Mouse (Mus musculus) lung, embryonic 14.5 days (tissue): Measurements from ENCODE around the gene Sppl2a. TPM values are rescaled to one million over a fixed set of nuclear protein-coding genes. Genes with fewer than 3 reads are reported as not detected.

Source experiments
- ATAC-seq: fragments of 200-750 bp; cut with Nextera tagmentation; 2 replicates; pipeline ENCODE4 v1.8.0; 2017; ENCODE audit warnings: mild to moderate bottlenecking, moderate TSS enrichment, moderate library complexity; ENCODE audit not compliant: insufficient read depth
- DNase-seq: peaks from one replicate; pipeline ENCODE4 v3.0.0-alpha.2; 2015
- H3K27ac ChIP-seq: fragments of 300-500 bp; sonication (generic); 2 replicates; pipeline ENCODE4 v1.5.1; 2014; ENCODE audit warnings: low read depth, mild to moderate bottlenecking, moderate library complexity
- H3K27me3 ChIP-seq: fragments of 300-500 bp; sonication (generic); 2 replicates; pipeline ENCODE4 v1.6.1; 2014; ENCODE audit warnings: low read length, control low read depth; ENCODE audit not compliant: insufficient read depth
- H3K36me3 ChIP-seq: fragments of 300-500 bp; sonication (generic); 2 replicates; pipeline ENCODE4 v1.6.1; 2014; ENCODE audit warnings: control low read depth; ENCODE audit not compliant: insufficient read depth
- H3K4me1 ChIP-seq: fragments of 300-500 bp; sonication (generic); 2 replicates; pipeline ENCODE4 v1.6.1; 2014; ENCODE audit warnings: antibody characterized with exemption, control low read depth; ENCODE audit not compliant: insufficient read depth
- H3K4me2 ChIP-seq: fragments of 300-500 bp; sonication (generic); 2 replicates; pipeline ENCODE4 v1.6.1; 2014; ENCODE audit warnings: mild to moderate bottlenecking
- H3K4me3 ChIP-seq: fragments of 300-500 bp; sonication (generic); 2 replicates; pipeline ENCODE4 v1.5.1; 2014; ENCODE audit warnings: low read depth, low read length
- H3K9ac ChIP-seq: fragments of 300-500 bp; sonication (generic); 2 replicates; pipeline ENCODE4 v1.6.1; 2014
- H3K9me3 ChIP-seq: fragments of 300-500 bp; sonication (generic); 2 replicates; pipeline ENCODE4 v1.6.1; 2016; ENCODE audit warnings: low read depth, low read length, control low read depth
- CTCF ChIP-seq: IDR thresholded peaks from 2 replicates; pipeline ENCODE4 v1.5.1; 2016; ENCODE audit warnings: antibody characterized with exemption, low read depth
- WGBS: fragments of 180-500 bp; shearing (Covaris S2); extraction: QIAGEN DNeasy Blood & Tissue Kit; methylation state at CpG from one replicate; pipeline ENCODE4 v1.1.7; 2014; 5-methylcytosine and 5-hydroxymethylcytosine counted together
- polyA plus RNA-seq: library from polyadenylated mRNA; unstranded; fragments of >200 nt; fragmentation: Nextera tagmentation; extraction: Ambion mirVana; gene quantifications from 2 replicates; pipeline ENCODE4 v1.2.1, GENCODE M21; 2014

Gene Sppl2a
- polyA plus RNA-seq, 1 experiment from 2014 or later: 42.7 TPM

GRCm38 (mm10) chr2:126875871-126876796 is 56.9 kb downstream of the Sppl2a start, which contains the start of gene Trpm7:
Gene Trpm7 (minus strand): TSS chr2:126876230.
- no peaks in the 10 kb centered on the region for H3K36me3 ChIP-seq
- ATAC-seq: peak; percentile 98
- TF ChIP-seq CTCF: no peak
- under 1% methylated on average over 81 of the region's 81 CpGs for WGBS
- no peaks in the 10 kb centered on the region for H3K9me3 ChIP-seq
- H3K4me2 ChIP-seq: peak within 1 kb of the TSS; percentile 80
- H3K27me3 ChIP-seq: no peaks in the 10 kb centered on the region
- DNase-seq: peak; percentile 98
- H3K9ac ChIP-seq: peak within 1 kb of the TSS; percentile 92
- H3K27ac ChIP-seq: peak within 1 kb of the TSS; percentile 99
- H3K4me1 ChIP-seq: no peaks in the 10 kb centered on the region
- H3K4me3 ChIP-seq: peak within 1 kb of the TSS; percentile 89

DNA sequence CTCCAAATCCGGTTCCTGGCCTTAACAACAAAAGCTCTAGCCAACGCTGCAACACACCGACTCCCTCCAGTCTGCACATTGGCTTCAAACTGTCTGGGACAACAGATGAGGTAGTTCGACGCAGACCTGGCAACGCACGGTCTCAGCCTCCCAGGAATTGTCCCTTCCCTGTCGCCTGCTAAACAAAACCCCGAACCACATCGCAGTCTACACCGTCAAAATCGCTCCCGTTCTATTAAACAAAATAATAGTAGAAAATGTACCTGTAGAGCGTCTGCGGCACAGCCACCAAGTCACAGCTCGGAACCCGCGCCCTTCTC is 57.6 kb downstream of the Sppl2a start:
- H3K27me3 ChIP-seq: no peaks in the 10 kb centered on the region
- no peaks in the 10 kb centered on the region for H3K9me3 ChIP-seq
- DNase-seq: peak; percentile 64
- 0% methylated on average over 18 of the region's 18 CpGs for WGBS
- H3K4me1 ChIP-seq: no peaks in the 10 kb centered on the region
- TF ChIP-seq CTCF: no peak
- peak overlapping the region; percentile 80 for H3K4me2 ChIP-seq
- peak; percentile 72 for ATAC-seq
- H3K4me3 ChIP-seq: peak overlapping the region; percentile 89
- no peaks in the 10 kb centered on the region for H3K36me3 ChIP-seq
- H3K27ac ChIP-seq: peak overlapping the region; percentile 99
- H3K9ac ChIP-seq: peak overlapping the region; percentile 92

- 18% methylated on average over 13 of the region's 13 CpGs for WGBS
- peak overlapping the region; percentile 92 for H3K9ac ChIP-seq
- peak overlapping the region; percentile 99 for H3K27ac ChIP-seq
- no peaks in the 10 kb centered on the region for H3K4me1 ChIP-seq
- no peak; the same call in 1 of the 2 replicates for TF ChIP-seq CTCF
- H3K4me2 ChIP-seq: peak overlapping the region; percentile 80
- H3K27me3 ChIP-seq: no peaks in the 10 kb centered on the region
- no peaks in the 10 kb centered on the region for H3K36me3 ChIP-seq
- no peak for DNase-seq
- no peak for ATAC-seq
- H3K9me3 ChIP-seq: no peaks in the 10 kb centered on the region
- peak overlapping the region; percentile 89 for H3K4me3 ChIP-seq
These were observed 58.1 kb downstream of the Sppl2a start for GRCm38 (mm10) chr2:126874809-126875515.

DNA sequence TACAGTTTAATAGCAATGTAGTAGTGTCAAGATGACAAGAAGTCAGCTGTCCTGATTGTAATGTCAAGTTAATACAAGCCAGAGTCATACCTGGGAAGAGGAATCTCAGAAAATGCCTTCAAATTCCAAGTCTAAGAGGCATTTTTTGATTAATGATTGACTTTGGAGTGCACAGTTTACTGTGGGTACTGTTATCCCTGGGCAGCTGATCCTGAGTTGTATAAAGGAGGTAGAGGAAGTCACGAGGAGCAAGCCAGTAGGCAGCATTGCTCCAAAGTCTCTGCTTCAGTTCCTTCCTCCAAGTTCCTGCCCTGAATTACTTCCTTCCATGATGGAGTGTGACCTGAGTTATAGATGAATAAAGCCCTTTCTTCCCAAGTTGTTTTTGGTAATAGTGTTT is 66.7 kb downstream of the Sppl2a start:
- DNase-seq: peak; percentile 7

DNA sequence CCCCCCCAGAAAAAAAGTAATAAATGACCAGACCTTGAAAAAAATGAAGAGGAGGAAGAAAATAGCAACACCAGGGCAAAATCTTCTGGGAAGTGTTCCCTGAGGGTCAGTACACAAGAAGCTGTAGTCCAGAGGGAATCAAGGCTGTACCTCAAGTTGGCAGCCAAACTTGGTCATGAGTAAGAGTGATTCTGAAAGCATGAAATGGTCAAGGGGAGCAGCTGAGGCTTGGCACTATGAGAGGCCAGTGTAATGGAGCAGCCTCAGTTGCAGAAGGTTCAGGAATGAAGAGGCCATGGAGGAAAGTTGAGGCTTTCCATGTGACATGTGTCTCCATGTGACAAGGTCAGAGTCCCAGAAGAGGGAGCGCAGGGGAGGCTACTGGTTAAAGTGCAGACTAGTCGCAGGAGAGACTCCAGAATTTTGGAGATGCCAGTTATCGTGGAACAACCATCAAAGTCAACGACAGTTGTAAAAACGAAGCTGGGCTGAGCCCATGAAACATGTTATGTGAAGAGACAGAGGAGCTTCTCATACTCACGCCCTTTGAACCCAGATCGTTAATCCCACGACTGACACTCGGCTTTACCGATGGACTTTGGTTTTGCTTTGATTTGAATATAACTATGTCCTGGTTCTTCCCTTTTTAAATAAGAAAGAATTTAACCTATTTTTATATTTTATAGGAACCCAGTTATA is 67.4 kb downstream of the Sppl2a start:
- 82% methylated on average over 10 of the region's 10 CpGs for whole genome bisulfite sequencing

More for the DNA sequence above, 66.7 kb downstream of the Sppl2a start:
- Histone ChIP-seq H3K36me3 (no peaks in the 10 kb centered on the region), H3K27ac (no peak overlapping the region), H3K4me1 (no peaks in the 10 kb centered on the region), H3K27me3 (no peaks in the 10 kb centered on the region), H3K9ac (no peak overlapping the region), H3K9me3 (no peaks in the 10 kb centered on the region), H3K4me3 (no peak overlapping the region), H3K4me2 (no peak overlapping the region)
- no peak for TF ChIP-seq CTCF
- no peak for ATAC-seq
- 51% methylated on average over 1 of the region's 1 CpGs for WGBS

GRCm38 (mm10) chr2:126865026-126865425 is 68.0 kb downstream of the Sppl2a start:
- Histone ChIP-seq H3K4me1 (no peaks in the 10 kb centered on the region), H3K9me3 (no peaks in the 10 kb centered on the region), H3K27me3 (no peaks in the 10 kb centered on the region), H3K4me2 (no peak overlapping the region), H3K9ac (no peak overlapping the region), H3K36me3 (no peaks in the 10 kb centered on the region), H3K4me3 (no peak overlapping the region), H3K27ac (no peak overlapping the region)
- DNase-seq: no peak
- TF ChIP-seq CTCF: no peak
- 88% methylated on average over 3 of the region's 3 CpGs for WGBS
- ATAC-seq: no peak

More for the DNA sequence above, 67.4 kb downstream of the Sppl2a start:
- no peaks in the 10 kb centered on the region for H3K36me3 ChIP-seq
- H3K27ac ChIP-seq: no peak overlapping the region
- H3K4me2 ChIP-seq: no peak overlapping the region
- H3K4me3 ChIP-seq: no peak overlapping the region
- H3K9ac ChIP-seq: no peak overlapping the region
- TF ChIP-seq CTCF: no peak
- no peaks in the 10 kb centered on the region for H3K9me3 ChIP-seq
- ATAC-seq (no peak), DNase-seq (no peak)
- no peaks in the 10 kb centered on the region for H3K27me3 ChIP-seq
- H3K4me1 ChIP-seq: no peaks in the 10 kb centered on the region
